Mouse (Mus musculus): Measurements from ENCODE around the gene Cmah. TPM values are rescaled to one million over a fixed set of nuclear protein-coding genes. Genes with fewer than 3 reads are reported as not detected.
"Not testable (repeated sequence)": the region's sequence is repeated elsewhere in the genome, so short reads cannot be mapped to it uniquely, and the experiment has no call there.

The Cmah gene
- total RNA-seq, 2 experiments from 2014 or later, result 0.36 to 0.41 TPM

DNA sequence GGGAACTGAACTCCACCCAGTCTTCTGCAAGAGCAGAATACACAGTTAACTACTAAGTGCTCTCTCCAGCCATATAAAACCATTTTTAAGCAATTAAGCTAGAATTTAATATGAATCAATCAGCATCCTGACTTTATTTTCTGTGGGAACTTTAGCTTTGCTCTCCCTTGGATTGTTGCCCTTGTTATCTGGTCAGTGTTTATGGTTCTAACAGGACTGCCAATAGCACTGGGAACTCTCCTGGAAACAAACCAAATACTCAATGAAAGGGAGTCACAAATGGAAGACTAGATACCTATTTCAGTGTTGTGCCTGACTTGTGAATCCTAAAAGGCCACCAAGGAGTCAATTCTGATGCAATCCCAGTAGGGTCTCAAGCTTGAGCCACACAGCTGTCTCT is 12.7 kb downstream of the Cmah start:
- no peak for DNase-seq (ENCODE audit: low spot score in 2 of 2)

DNA sequence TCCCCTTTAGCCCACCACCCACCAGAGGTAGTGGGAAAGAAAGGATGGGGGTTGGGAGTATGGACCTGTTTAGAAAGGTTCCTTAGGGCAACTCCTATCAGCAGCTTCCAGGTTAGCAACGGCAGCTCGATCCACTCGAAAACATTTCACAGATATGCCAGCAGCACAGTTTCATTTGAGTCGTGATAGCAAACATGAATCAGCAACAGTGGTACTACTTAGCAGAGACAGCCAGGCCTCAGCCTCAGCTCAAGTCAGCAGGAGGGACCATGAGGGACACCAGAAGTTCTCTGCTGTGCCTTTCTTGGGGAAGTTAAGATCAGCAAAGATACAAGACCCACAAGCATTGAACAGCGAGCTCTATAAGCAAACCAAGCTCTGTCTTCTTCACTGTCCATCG is 13.3 kb downstream of the Cmah start:
- no peak for DNase-seq (ENCODE audit: low spot score in 2 of 2)

DNA sequence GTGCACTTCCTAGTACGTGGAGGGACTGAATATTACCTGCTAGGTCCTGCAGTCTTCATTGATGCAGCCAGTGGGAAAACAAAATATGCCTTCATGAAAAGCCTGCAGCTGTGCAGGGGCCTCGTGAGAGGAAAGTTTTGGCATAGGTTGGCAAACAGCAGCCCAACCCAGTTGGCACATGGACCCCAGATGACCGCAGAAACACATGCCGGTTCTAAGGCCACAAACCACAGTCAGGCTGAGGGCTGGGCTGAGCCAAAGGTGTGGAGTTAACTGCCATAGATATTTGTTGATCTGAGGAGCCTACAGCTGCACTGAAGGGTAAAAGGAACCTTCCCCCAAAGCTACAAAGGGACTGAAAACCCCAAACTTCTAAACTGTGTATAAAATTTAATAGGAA is 14.9 kb downstream of the Cmah start:
- DNase-seq (ENCODE audit: low spot score in 2 of 2), result no peak

DNA sequence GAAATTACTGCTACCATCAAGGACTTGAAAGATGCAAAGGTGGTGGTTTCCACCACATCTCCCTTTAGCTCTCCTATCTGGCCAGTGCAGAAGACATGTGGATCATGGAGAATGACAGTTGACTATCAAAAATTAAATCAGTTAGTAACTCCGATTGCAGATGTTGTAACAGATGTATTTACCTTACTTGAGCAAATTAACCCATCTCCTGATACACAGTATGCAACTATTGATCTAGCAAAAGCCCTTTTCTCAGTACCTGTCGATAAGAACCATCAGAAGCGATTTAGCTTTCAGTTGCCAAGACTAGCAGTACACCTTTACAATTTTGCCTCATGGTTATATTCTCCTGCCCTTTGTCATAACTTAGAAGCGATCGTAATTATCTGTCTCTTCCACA is 25.8 kb downstream of the Cmah start:
- DNase-seq (ENCODE audit: low spot score in 2 of 2), result no peak

DNA sequence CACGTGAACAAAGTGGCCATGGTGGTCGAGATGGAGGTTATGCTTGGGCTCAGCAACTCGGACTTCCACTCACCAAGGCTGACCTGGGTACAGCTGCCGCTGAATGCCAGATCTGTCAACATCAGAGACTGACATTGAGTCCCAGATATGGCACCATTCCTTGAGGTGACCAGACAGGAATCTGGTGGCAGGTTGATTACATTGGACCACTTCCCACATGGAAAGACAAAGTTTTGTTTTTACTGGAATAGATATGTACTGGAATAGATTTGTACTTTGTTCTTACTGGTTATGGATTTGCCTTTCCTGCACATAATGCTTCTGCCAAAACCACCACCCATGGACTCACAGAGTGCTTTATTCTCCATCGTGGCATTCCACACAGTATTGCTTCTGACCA is 27.5 kb downstream of the Cmah start:
- no peak for DNase-seq (ENCODE audit: low spot score in 2 of 2)

DNA sequence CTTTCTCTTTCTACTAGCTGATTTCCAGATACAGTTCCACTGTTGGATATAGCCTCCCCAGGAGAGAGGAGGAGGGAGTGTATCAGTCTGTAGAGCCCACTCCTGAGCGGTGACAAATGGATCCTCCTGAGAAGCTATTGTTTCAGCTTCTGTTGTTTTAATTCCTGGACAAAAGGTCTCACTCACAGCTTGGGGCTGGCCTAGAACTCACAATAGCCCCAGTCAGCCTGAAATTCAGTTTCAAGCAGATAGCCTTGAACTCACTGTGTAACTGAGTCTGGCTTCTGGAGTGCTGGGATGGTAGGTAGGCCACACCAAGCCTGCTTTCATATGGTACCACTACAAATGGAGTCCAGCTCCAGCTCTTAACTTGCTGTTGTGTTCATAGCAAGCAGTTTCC is 32.0 kb downstream of the Cmah start:
- DNase-seq (ENCODE audit: low spot score in 2 of 2), result no peak

DNA sequence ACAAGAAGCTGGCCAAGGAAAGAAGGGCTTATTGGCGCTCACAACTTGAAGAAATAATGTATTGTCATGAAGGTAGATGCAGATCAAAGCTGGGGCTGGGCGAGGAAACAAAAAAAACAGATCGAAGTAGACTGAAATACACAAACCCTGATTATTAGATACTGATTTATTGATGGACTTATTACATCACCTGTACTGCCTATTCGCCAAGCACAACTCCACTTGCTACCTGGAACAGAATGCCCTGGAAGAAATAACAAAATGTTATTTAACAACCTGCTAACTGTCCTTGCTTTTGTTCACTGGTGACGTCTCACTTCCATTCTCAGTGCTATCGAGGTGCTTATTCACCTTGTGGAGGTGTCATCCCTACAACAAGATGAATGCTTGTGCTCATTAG is 38.0 kb downstream of the Cmah start:
- DNase-seq (ENCODE audit: low spot score in 2 of 2), result no peak

DNA sequence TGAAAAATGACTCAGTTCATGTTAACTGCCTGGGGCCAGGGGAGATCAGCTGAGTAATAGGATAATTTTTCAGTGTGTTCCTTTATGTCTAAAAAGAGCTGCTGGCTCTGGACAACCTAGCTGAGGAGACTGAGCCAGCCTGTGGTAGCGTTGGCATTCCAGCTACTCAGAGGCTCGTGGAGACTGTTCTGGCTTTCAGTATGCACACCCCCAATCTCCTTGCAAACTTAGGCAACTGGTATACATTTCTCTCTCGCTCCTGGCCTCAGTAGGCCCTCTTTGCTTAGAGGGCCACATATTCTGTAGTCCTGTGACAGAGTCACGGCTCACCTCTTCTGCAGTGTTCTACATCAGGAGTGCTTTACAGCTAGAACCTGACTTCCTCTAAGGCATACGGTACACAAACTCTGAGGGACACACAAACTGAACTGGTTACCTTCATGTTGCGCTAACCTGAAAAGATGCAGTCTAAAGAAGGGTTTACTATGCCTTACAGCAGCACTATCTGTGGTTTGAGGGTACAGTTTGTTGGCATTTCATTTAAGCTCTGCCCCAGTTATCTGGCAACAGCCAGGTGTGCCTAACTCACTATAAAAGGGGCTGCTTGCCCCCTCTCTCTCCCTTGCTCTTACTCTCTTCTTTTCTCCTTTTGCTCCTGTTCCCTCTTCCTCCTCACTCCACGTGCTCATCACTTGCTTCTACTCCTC is 45.8 kb downstream of the Cmah start:
- DNase-seq (ENCODE audit: low spot score in 2 of 2), result no peak

DNA sequence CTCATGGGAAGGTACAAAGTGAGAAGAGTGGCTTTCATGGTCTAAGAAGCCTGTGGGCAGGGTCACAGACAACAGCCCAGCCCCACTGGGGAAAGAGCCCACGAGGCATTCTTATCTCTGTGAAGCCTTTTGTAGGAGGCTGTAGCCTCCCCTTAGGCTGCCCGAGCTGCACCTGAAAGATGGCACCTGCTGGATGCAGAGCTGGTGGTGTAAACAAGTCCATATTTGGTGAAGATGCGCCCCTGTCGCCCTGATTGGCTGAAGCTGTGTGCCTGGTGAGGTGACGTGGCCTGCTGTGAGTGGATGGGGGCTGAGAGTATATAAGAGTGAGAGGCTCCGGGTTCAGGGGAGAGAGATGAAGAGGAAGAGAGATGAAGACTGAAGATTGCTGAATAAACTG is 47.4 kb downstream of the Cmah start:
- not testable (repeated sequence) for DNase-seq (ENCODE audit: low spot score in 2 of 2)

DNA sequence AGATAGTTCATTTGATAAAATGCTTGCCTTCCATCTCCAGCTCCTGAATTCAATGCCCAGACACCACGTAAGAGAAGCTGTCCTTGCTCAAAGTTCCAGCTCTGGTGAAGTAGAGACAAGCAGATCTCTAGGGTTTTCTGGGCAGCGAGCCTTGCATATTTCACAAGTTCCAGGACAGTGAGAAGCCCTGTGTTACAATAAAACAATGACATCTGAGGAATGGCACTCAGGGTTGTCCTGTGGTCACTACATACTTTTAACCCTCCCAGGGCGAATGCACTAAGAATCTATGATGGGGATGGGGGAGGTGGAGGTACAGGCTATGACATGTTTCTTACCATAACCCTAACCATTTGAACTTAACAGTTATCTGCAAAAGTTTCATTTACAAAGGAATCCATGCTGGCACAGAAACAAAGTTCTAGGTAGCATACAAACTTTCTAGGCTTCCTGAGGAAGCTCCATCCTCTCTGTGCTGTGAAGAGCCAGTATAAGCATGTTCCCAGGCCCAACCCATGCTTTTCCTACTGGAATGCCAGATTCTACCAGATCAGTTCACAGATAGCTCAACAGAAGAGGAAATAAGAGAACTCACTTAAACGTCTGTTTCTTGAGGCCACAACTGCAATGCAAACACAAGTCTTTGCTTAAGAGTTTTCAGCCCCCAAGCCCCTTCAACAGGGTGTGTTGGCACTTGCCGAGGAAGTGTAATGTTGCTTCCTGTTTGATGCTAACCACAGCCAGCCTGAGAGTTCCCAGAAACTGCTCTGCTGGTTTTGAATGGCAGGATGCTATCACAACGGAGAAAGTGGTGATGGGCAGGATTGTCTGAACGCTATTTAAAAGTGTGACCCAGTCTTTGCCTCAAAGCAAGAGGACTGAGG is 48.4 kb downstream of the Cmah start:
- no peak for DNase-seq (ENCODE audit: low spot score in 2 of 2)

DNA sequence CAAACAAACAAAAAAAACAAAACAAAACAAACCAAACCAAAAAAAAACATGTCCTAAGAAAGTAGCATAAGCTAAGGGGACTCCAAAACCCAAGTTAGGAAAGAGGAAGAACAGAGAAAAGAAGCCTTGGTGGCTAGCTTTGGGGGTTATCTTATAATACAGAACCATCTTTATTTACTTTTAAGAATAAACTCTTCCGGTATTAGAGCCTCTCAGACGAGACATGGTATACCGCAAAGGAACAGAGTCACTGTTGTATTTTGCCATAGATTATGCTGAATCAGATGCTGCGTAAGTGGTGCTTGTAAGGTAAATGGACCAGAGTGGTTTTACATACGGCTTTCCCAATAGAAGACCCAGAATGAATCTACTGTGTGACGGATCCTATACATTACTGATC is 53.5 kb downstream of the Cmah start:
- DNase-seq (ENCODE audit: low spot score in 2 of 2), result no peak

DNA sequence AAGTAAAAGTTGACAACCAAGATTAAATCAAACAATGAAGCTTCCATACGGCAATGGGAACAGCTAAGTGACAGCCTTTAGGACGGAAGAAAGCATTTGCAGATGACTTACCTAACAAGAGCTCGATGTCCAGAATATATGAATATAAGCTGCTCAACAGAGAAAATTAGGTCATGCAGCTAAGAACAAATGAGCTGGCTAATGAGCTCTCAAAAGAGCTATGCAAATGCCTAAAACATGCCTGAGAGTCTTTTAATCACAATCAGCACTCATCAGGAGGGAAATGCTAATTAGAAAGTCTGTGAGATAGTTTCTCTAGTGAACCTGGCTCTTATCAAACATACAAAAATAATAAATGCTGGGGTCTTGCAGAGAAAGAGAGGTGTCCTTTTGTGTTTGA is 56.7 kb downstream of the Cmah start:
- no peak for DNase-seq (ENCODE audit: low spot score in 2 of 2)

DNA sequence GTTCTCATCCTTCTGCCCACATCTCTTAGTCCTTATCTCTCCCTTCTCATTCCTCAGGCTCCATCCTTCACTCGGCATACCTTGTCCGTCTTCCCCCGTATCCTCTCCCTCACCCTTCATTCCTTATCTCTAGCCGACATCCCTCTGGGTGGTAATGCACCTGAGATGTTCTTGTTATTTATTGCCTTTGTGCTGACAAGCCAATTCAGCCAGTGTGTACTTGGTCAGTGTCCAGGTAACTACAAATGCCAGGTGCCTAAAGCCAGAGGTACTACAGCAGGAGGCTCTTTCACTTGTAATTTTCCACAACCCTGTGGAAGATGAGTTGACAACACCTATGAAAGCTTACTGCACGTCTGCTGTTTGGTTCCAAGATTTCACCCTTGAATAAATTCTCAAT is 64.7 kb downstream of the Cmah start:
- DNase-seq (ENCODE audit: low spot score in 2 of 2), result no peak

DNA sequence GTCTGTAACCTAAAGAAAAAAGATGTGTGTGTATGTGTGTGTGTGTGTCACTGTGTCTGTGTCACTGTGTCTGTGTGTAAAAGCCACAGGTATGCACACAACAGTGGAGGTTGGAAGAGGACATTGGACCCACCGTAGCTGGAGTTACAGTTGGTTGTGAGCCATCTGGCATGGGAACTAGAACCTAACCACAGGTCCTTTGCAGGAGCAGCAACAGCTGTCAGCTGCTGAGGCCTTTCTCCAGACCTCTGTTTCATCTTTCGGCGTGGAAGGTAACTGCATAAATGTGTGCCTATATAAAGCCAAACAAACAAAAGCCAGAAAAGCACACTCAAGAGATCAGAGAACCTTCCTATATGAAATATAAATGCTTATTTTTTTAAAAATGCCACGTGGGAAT is 65.5 kb downstream of the Cmah start:
- no peak for DNase-seq (ENCODE audit: low spot score in 2 of 2)

DNA sequence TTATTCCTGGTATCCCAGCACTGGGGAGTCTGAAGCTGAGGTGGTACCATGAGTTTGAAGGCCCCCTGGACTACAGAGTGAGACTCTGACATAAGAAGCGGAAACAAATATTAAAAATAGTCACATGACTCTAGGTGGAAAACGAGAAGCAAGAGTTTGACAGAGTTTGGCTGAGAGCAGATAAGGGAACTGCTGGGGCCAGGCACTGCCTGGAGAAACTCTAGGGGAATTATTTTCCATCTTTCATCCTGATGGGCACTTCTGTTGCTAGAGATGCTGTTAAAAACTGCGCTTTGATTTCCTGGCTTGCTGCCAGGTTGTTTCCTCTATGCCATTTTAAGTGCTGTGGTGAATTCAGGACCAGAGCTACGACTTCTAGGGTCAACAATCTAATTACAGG is 65.9 kb downstream of the Cmah start:
- DNase-seq (ENCODE audit: low spot score in 2 of 2), result no peak

DNA sequence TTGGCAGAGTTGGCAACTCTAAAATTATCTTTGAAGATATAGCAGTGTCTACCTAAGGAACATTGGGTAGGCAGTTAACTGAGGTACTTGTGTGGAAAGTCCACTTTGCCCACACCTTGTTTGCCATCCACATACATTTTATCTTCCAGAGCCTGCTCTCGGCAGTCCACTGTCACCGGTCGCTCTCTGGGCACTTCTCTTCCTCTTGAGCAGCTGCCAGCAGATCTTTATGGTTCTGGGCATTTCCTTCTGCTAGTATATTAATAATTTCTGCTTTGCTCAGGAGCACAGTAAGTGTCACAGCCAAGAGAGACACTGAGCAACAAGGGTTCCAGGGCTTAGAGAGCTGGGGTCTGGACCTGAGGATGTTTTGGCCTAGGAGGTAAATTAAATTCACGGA is 68.6 kb downstream of the Cmah start:
- DNase-seq (ENCODE audit: low spot score in 2 of 2), result no peak

DNA sequence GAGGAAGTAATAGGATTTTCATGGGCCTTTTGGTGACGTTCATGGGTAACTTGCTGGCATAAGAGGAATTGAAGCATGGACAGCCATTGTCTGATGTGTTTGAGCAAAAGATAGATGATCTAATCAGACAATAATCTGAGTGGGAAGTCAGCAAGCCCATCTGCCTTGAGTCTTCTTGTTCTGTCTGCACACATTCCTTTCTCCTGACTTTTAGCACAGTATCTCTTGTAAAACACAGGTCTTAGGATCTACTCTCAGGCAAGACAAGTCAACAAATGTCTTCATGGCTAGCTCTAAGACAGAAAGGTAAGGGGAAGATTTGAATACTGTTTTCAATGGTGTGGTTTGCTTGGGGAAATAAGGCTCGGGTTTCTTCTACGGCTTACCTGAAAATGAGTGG is 70.0 kb downstream of the Cmah start:
- DNase-seq (ENCODE audit: low spot score in 2 of 2), result no peak

DNA sequence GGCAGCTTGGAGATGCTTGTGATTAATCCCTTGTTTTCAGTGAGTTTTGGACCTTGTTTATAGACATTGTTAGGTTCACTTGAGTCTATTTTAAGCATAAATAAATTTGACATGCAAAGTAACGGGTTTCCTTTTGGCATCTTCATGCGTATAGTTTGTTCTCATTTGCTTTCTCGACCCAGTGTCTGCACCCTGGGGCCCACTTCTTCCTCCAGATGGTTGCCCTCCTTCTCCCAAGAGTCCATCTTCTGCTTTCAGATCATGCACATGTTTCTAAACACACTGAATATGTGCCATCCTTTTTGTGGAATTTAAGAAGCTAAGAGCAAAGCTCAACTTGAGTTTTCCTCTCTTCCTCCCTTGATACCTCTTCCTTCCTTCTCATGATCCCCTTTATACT is 71.3 kb downstream of the Cmah start:
- no peak for DNase-seq (ENCODE audit: low spot score in 2 of 2)

DNA sequence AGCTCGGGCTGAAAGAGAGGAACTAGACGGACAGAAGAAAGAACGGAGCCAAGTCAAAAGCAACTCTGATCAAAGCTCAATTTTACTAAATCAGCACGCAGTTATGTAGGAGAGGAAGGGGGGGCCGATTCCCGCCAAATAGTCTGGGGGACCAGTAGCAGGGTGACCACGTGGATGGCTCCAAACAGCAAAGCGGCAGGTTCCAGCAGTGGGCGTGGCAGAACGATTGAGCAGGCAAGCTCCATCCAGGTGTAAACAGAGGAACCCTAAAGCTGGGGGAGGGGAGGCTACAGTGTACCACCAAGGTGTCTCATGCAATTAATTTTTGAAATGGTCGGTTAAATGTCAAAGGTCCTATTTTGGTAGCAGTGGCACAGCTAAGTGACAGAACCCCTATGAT is 74.6 kb downstream of the Cmah start:
- not testable (repeated sequence) for DNase-seq (ENCODE audit: low spot score in 2 of 2)

DNA sequence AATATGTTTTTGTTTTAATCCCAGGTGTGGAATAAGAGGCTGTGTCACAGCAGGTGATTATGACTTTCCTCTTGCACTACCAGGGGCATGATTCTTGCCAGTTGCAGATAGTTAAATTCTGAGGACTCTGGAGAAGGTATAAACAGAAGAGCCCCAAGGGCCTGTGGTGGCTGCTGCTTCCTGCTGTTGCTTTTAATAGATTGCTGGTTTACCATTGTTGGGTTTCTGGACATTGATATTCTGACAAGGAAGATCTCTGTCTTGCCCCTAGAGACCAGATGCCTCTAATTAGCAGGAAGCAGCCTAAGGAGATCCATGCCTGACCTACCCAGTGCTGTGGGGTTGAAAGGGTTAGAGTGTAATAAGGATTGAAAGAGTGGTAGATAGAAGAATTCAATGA is 75.8 kb downstream of the Cmah start:
- no peak for DNase-seq (ENCODE audit: low spot score in 2 of 2)

DNA sequence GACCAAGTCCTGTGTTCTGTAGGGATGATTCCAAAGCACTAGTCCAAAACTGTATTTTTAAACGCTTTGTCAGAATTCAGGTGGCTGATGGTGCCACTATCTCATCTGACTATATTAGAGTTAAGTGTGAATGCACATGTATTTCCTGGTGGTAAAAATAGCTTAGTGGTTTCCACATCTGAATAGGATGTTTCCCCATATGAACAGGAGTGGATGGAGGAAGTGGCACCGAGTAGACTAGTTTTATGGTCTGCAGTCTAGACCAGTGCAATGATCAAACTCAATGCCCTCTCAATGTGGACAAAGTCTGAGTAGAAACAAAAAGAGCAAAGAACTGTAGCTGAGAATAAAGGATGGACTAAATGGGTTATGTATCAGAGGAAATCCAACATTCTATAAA is 79.6 kb downstream of the Cmah start:
- DNase-seq (ENCODE audit: low spot score in 2 of 2), result no peak

DNA sequence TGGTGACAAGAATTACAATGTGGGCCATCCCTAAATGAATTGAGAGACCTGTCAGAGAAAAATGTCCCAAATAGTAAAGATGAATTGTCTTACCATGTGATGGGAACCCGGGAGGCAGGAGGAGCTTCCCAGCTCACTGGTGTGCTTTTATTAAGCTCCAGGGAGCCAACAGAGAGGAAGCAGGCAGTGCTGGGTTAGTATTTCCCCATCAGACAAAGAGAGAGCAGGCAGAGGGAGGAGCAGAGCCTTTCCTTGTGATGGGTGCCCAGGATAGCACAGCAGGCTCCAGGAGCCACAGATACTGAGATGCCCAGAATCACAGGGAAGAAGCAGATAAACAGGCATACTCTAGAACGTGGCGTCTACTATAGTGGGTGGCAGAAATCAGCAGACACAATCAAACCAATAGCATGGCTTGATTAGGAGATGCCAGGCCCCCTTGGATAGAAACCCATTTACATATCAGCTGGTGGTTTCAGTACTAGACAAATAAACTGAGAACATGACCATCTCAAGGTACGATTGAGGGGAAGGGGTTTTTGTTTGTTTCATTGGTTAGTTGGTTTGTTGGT is 87.5 kb downstream of the Cmah start:
- DNase-seq (ENCODE audit: low spot score in 2 of 2), result no peak
